Mouse (Mus musculus) kidney, postnatal 25 days (tissue): ENCODE measurements at regions not wholly inside any gene's neighbourhood (a gene's known extent, or its start where the extent isn't known, plus 50 kb on each side); places are given as distances from the start of the nearest gene placed in this dataset.
A peak's percentile ranks its signal among the peaks of the same experiment; 100 is the strongest.

ENCODE experiments used
- DNase-seq, 2 experiments: peaks; one replicate each; pipeline ENCODE4 v3.0.0; 2021; ENCODE audit warnings: mixed read lengths in 2 of 2

- DNase-seq = no peak
Observed at GRCm38 (mm10) chr13:119143351-119143750, 285.1 kb upstream of the Paip1 start.

GRCm38 (mm10) chr13:119145713-119146112, 282.7 kb upstream of the Paip1 start:
- DNase-seq = no peak

- no peak for DNase-seq
Observed at GRCm38 (mm10) chr13:119147701-119148100, 280.7 kb upstream of the Paip1 start.

GRCm38 (mm10) chr13:119149141-119149540, 279.3 kb upstream of the Paip1 start:
- peak in 1 of 2 experiments; percentile 18 for DNase-seq

- DNase-seq = no peak
Observed at GRCm38 (mm10) chr13:119150847-119151548, 277.4 kb upstream of the Paip1 start.

- DNase-seq = no peak
Observed at GRCm38 (mm10) chr13:119177753-119178152, 250.6 kb upstream of the Paip1 start.

- no peak for DNase-seq
Observed at GRCm38 (mm10) chr13:119178212-119178611, 250.2 kb upstream of the Paip1 start.

- DNase-seq = no peak
Observed at GRCm38 (mm10) chr13:119179157-119179920, 249.1 kb upstream of the Paip1 start.

- DNase-seq = no peak
Observed at GRCm38 (mm10) chr13:119184322-119184877, 244.0 kb upstream of the Paip1 start.

GRCm38 (mm10) chr13:119185567-119186143, 242.7 kb upstream of the Paip1 start:
- DNase-seq = no peak

GRCm38 (mm10) chr13:119231556-119231955, 196.8 kb upstream of the Paip1 start:
- DNase-seq = no peak

GRCm38 (mm10) chr13:119232100-119233029, 196.0 kb upstream of the Paip1 start:
- DNase-seq = no peak

GRCm38 (mm10) chr13:119233030-119233385, 195.4 kb upstream of the Paip1 start:
- no peak for DNase-seq

- DNase-seq = no peak
Observed at GRCm38 (mm10) chr13:119233869-119234268, 194.5 kb upstream of the Paip1 start.

GRCm38 (mm10) chr13:119242358-119242757, 186.0 kb upstream of the Paip1 start:
- DNase-seq = no peak

GRCm38 (mm10) chr13:119247101-119247500, 181.3 kb upstream of the Paip1 start:
- DNase-seq = no peak

GRCm38 (mm10) chr13:119252006-119252405, 176.4 kb upstream of the Paip1 start:
- no peak for DNase-seq

GRCm38 (mm10) chr13:119256350-119256749, 172.1 kb upstream of the Paip1 start:
- no peak for DNase-seq

- no peak for DNase-seq
Observed at GRCm38 (mm10) chr13:119258515-119258914, 169.9 kb upstream of the Paip1 start.

GRCm38 (mm10) chr13:119263561-119263960, 164.8 kb upstream of the Paip1 start:
- DNase-seq = no peak

- DNase-seq = no peak
Observed at GRCm38 (mm10) chr13:119267608-119268300, 160.6 kb upstream of the Paip1 start.

- DNase-seq = no peak
Observed at GRCm38 (mm10) chr13:119268301-119268675, 160.1 kb upstream of the Paip1 start.
